Mouse (Mus musculus) liver, embryonic 14.5 days (tissue): ENCODE data around the gene Crtam.

Source experiments
- CTCF ChIP-seq: IDR thresholded peaks from 2 replicates; pipeline ENCODE4 v1.5.1; 2016; ENCODE audit warnings: antibody characterized with exemption, low read depth, control low read depth
- EP300 ChIP-seq: IDR thresholded peaks from 2 replicates; pipeline ENCODE4 v1.6.1; 2016; ENCODE audit warnings: antibody characterized with exemption, low read depth

DNA sequence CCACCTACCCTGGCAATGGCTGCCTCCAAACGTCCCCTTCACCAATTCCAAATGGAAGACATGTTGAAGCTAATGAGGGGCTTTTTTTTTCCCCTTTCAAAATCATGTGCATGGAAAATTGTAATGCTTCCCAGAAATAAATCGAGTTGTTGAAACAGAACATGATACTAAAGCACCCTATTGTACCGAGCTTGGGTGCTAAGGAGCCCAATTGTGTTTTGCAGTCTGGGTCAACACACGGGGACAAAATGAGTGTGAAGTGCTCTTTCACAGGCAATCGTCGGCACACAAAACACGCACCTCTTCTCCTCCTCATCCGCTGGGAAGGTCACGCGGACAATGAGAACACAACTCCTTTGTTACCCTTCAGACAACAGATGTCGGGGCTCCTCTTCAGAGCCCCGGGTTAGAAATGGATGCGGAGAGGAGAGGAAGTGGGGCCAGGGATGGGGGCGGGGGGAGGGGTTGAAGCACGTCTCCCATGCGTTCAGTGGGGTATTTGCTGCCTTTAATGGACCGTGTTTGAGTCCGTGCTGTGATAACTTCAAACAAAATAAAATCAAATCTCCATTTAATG, 55.3 kb downstream of the Crtam start:
- TF ChIP-seq CTCF, result no peak
- TF ChIP-seq EP300, result no peak
